Mouse (Mus musculus) liver, adult 2 months (tissue): ENCODE results near the gene Chchd6.

Source experiments
- CTCF ChIP-seq: fragments of 200-500 bp; IDR thresholded peaks from 2 replicates; pipeline ENCODE4 v1.5.1; 2011; ENCODE audit warnings: low read depth, low read length, control low read depth
- POLR2A ChIP-seq: fragments of 200-500 bp; IDR thresholded peaks from 2 replicates; pipeline ENCODE4 v1.6.1; 2011; ENCODE audit warnings: low read length, control low read depth; ENCODE audit not compliant: insufficient read depth; ENCODE audit errors: extremely low read depth

- no peak for TF ChIP-seq CTCF
- no peak for TF ChIP-seq POLR2A
Measured at GRCm38 (mm10) chr6:89547951-89548350, 47.5 kb downstream of the Chchd6 start.
